Mouse (Mus musculus): ENCODE data around the gene Osbpl3.
"Not testable (repeated sequence)": the region's sequence is repeated elsewhere in the genome, so short reads cannot be mapped to it uniquely, and the experiment has no call there.

The Osbpl3 gene

DNA sequence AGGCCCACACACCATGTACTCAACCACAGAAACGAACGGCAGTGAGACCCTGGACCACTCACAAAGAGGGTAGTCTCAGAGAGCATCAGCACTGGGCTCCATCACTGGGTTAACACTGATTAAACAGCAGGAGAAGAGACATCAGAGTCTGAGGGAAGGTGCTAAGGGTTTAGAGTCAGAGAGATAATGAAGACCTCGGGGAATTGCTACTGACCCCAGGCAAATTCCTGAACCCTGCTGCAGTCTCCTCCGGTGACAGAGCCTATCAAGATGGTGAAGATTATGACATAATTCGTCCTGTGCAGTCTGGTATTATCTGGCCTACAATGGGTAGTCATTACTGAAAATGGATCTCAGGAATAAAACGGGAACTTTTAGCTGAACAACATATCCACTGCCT, 2.4 kb downstream of the Osbpl3 start:
- DNase-seq (ENCODE audit: low spot score), result no peak

- DNase-seq (ENCODE audit: low spot score), result no peak
Observed at GRCm38 (mm10) chr6:50452220-50452619, 3.8 kb downstream of the Osbpl3 start.

DNA sequence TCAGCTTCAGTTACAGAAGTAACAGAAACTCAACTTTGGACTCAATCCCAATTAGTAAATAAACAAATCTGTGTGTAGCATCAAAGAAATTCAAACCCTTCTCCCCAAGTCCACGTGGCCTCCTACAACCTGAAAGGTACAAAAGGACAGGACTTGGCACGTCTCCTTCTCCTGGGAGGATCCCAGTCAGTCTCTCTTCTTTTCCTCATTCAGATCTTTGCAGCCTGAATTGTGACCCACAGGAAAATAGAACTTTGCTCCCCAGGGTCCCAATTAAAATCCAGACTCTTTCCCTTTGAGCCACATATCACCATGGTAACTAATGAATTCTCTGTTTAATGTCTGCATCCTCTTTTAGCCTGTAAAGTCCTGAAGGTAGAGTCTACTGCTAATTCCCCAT, 10.4 kb downstream of the Osbpl3 start:
- DNase-seq (ENCODE audit: low spot score), result no peak

GRCm38 (mm10) chr6:50440966-50441862, 14.8 kb downstream of the Osbpl3 start:
- DNase-seq (ENCODE audit: low spot score), result no peak

GRCm38 (mm10) chr6:50440197-50440596, 15.8 kb downstream of the Osbpl3 start:
- DNase-seq (ENCODE audit: low spot score), result no peak

GRCm38 (mm10) chr6:50438900-50439299, 17.1 kb downstream of the Osbpl3 start:
- not testable (repeated sequence) for DNase-seq (ENCODE audit: low spot score)

- DNase-seq (ENCODE audit: low spot score), result no peak
Observed at GRCm38 (mm10) chr6:50437815-50438214, 18.2 kb downstream of the Osbpl3 start.

GRCm38 (mm10) chr6:50436661-50437060, 19.3 kb downstream of the Osbpl3 start:
- DNase-seq (ENCODE audit: low spot score), result no peak

GRCm38 (mm10) chr6:50432491-50432890, 23.5 kb downstream of the Osbpl3 start:
- no peak for DNase-seq (ENCODE audit: low spot score)

DNA sequence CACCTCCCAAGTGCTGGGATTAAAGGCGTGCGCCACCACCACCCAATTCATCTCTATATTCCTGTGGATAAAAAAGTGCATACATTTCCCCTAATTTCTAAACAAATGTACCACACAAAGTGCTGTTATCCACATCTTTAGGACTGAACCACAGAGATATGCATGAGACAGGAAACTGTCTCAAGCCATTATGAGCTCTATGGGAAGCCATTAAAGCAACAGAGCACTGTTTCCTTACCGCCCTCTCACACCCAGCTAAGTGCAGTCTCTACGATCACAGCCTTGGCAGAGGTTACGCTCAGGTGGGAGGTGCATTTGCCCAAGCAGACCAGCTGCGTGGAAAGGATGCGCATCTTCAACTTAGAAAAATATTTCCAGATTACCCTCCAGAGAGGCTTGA, 26.7 kb downstream of the Osbpl3 start:
- no peak for DNase-seq (ENCODE audit: low spot score)

- DNase-seq (ENCODE audit: low spot score), result no peak
Observed at GRCm38 (mm10) chr6:50427051-50427732, 28.8 kb downstream of the Osbpl3 start.

- DNase-seq (ENCODE audit: low spot score), result no peak
Observed at GRCm38 (mm10) chr6:50426571-50426970, 29.4 kb downstream of the Osbpl3 start.

- no peak for DNase-seq (ENCODE audit: low spot score)
Observed at GRCm38 (mm10) chr6:50424271-50424670, 31.7 kb downstream of the Osbpl3 start.

GRCm38 (mm10) chr6:50420413-50420812, 35.6 kb downstream of the Osbpl3 start:
- DNase-seq (ENCODE audit: low spot score), result no peak

GRCm38 (mm10) chr6:50419518-50420290, 36.3 kb downstream of the Osbpl3 start:
- no peak for DNase-seq (ENCODE audit: low spot score)

- no peak for DNase-seq (ENCODE audit: low spot score)
Observed at GRCm38 (mm10) chr6:50418951-50419350, 37.0 kb downstream of the Osbpl3 start.

DNA sequence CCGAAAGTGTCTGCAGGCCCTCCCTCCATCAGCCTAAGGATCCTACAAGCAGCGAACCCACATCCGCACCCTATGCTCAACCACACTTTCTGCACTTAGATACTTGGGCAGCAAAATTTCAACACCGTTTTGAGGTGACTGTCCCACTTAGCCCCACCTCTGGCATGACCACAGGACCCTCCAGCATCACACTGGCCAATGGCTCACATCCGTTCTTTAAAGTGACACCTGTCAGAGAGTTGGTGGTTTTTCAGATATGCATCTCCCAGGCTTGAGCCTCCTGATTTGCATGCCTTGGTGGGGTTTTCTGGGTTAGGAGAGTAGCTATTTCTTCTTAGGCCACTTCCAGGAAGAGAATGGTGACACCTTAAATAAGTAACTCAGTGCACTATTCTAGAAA, 39.1 kb downstream of the Osbpl3 start:
- no peak for DNase-seq (ENCODE audit: low spot score)

DNA sequence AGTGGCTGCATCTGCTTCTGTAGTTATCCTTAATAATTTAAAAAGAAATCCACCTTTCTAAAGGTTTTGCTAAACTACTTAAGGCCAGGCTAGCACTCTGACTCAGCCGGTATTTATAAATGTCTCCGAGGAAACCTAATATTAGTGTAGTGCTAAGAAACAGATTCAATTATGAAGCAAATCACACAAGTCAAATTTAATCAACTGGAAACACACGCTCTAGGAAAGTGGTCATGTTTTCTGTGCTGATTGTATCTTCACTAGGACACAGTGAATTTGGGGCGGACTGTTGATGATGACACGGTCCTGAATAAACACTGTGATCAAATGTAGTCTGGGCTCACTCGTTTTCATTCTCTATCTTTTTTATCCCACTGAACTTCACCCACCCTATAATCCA, 40.6 kb downstream of the Osbpl3 start:
- no peak for DNase-seq (ENCODE audit: low spot score)

- DNase-seq (ENCODE audit: low spot score), result no peak
Observed at GRCm38 (mm10) chr6:50414547-50414946, 41.5 kb downstream of the Osbpl3 start.

DNA sequence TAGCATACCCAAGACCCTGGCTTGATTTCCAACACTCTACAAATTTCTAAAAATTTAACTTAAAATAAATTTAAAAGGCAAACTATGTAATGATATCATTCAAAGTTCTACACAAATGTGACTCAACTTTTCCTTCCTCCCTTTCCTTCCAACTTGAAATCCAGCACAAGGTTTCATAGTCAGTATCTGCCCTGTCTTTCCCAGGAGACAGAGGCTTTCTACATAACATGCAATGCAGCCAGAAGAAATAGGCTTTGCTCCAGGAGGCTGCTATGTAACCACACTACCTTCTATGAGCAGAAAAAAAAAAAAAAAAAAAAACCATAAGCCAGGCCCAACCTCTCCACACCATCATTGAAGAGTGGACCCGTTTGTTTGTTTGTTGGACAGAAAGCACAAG, 42.6 kb downstream of the Osbpl3 start:
- DNase-seq (ENCODE audit: low spot score), result no peak

- DNase-seq (ENCODE audit: low spot score), result no peak
Observed at GRCm38 (mm10) chr6:50412174-50412573, 43.8 kb downstream of the Osbpl3 start.

DNA sequence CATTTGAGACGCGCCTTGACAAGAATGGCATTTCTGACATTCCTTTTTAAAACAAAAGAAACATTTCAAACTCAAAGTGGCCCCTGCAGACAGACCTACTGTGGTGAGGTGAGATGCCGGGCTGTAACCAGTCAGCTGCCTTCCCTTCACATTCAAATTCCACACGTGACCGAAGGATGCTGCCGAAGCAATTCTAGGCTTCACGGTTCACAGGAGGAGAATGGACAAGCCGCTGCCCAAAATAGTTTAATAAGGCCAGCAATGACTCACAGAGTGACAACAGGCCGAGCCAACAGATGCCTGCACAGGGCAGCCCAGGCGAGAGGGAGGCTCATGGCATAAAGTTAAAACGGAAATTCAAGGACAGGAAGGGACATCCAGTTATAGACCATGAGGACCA, 51.3 kb downstream of the Osbpl3 start:
- no peak for DNase-seq (ENCODE audit: low spot score)

- DNase-seq (ENCODE audit: low spot score), result no peak
Observed at GRCm38 (mm10) chr6:50403524-50403923, 52.5 kb downstream of the Osbpl3 start.
